Mouse (Mus musculus) left cerebral cortex, adult 9 months (tissue): Measurements from ENCODE around the gene Nlrc5.

Experiments
- DNase-seq, 2 experiments: peaks; one replicate each; pipeline ENCODE4 v3.0.0; 2022; ENCODE audit warnings: low spot score in 2 of 2

The Nlrc5 gene

GRCm38 (mm10) chr8:94528245-94528644 is 94.1 kb downstream of the Nlrc5 start:
- DNase-seq = peak in 1 of 2 experiments; percentile 59

- no peak for DNase-seq
These were observed 95.7 kb downstream of the Nlrc5 start for GRCm38 (mm10) chr8:94529875-94530274.

GRCm38 (mm10) chr8:94530643-94531042 is 96.5 kb downstream of the Nlrc5 start:
- no peak for DNase-seq

- no peak for DNase-seq
These were observed 97.8 kb downstream of the Nlrc5 start for GRCm38 (mm10) chr8:94532000-94532399.

DNA sequence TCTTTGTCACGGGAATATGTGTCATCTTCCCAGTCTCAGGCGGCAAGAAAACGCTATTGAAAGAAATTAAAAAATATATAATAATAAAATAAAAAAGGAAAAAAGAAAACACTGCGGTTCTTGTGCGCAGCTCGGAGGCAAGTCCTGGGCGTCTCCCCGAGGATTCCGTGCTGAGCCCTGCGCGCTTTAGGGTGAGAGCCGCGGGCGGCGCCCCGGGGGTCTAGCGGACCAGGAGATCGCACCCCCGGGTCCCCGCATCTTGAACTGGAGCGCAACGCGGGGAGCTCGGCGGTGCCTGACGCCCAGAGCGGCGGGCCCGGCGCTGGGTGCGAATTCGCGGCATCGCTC is 98.3 kb downstream of the Nlrc5 start:
- DNase-seq = no peak

DNA sequence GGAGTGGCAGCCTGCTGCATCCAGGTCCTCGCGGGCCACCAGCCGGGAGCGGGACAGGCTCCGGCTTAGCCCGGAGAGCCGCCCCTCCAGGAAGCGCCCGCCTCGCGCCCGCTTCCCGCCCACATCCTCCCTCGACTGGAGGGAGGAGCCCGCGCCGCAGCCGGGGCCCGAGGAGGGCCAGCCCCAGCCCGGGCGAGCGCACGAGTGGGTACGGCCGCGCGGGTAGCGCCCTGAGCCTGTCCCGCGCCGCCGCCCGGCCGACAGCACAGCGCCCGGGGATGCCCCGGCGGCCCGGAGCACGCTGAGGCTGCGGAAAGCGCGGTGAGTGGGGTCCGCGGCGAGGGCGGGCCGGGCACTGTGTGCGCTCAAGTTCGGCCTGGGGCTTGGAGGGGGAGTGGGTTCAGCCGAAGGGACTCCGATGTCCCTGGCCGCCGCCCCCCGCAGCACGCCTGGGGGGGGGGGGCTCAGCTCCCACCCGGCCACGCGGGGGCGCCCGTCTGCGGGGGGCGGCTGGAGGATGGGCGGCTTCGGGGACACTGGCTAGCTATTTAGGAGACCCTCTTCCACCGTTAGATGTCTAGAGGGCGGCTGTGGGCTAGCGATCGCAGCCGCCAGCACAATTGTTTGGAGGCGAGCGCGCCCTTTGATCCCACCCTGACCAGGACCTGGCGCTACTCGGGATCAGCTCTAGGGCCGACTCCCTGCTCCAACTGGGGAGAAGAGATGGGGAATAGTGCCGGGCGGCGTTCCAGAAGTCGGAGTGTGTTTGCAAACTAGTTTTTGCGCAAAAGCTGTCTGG is 98.9 kb downstream of the Nlrc5 start, which contains the start of gene Cpne2:
Gene Cpne2 (plus strand): TSS at position 118 of the 799 bp plus-strand sequence.
- DNase-seq = peak in 1 of 2 experiments; percentile 22

DNA sequence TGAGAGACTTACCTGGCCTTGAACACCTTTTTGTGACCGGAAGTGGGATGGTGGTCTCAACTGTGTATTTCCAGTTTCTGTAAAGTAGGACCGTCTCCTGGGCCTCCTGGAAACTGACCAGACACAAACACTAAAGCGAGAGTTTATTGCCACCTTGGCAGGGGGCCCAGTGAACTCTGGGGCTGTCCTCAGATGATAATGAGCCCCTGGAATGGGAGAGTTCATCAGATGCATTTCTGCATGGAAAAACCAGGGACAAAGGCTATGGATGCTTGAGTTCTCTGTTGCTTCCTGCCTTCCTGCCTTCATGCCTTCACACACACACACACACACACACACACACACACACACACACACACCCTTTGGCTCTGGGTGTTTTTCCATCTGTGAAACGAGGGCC is 100.5 kb downstream of the Nlrc5 start:
- no peak for DNase-seq

DNA sequence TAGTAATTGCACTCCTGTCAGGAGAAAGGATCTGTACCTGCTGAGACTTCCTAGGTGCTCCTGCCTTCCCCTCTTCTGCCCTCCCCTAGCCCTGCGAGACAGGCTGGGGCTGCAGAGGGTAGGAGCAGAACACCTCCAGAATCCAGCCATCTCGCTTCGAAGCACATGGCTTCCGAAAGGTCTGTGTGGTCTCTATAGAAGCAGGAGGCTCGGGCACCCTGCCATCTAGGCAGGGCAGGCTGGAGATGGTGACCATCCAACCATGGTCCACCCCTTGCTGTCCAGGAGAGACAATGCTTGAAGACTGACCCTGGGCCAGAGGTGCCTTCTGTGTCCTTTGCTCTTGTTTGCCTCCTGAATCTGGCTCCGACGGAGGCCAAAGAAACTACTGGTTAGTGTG is 101.5 kb downstream of the Nlrc5 start:
- no peak for DNase-seq

DNA sequence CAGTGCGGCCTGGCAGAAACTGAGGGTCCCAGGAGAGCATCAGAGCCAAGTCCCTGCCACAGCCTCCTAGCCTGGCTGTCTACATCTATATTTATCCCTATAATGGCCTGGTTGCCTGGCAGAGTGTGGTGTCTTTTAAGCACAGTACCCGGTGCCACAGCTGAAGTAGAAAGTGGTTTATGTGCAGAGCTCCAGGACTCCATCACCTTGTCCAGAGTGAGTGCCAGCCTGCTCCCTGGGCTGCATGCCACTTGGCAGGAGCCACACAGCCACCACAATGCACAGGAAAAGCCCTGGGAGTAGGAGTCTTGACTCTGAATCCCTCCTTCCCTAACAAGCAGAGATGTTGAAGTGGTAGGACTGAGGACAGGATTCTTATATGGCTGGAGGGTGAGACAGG is 103.3 kb downstream of the Nlrc5 start:
- DNase-seq = no peak

- DNase-seq = no peak
These were observed 105.9 kb downstream of the Nlrc5 start for GRCm38 (mm10) chr8:94540025-94540424.

GRCm38 (mm10) chr8:94540889-94541795 is 107.0 kb downstream of the Nlrc5 start:
- DNase-seq = no peak

GRCm38 (mm10) chr8:94543981-94544380 is 109.8 kb downstream of the Nlrc5 start:
- no peak for DNase-seq

DNA sequence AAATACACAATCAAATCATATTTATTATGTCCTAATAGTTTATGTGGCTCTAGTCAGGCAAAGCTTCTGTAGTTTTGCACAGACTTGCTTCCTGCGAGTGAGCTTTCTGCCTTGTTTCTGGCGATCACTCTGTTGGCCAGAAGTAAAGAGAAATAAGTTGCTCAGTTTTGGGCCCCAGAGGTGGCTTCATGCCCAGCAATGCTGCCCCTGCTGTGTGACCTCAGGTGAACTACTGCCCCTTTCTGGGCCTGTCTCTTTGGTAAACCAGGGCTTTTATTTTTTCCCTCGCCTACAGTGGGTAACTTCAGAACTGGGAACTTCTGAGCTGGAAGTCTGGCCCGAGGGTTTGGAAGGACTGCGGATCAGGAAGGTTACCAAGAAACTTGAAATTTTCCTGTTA is 114.9 kb downstream of the Nlrc5 start:
- no peak for DNase-seq

- no peak for DNase-seq
These were observed 115.3 kb downstream of the Nlrc5 start for GRCm38 (mm10) chr8:94549482-94549881.

- DNase-seq = no peak
These were observed 115.8 kb downstream of the Nlrc5 start for GRCm38 (mm10) chr8:94549998-94550397.

DNA sequence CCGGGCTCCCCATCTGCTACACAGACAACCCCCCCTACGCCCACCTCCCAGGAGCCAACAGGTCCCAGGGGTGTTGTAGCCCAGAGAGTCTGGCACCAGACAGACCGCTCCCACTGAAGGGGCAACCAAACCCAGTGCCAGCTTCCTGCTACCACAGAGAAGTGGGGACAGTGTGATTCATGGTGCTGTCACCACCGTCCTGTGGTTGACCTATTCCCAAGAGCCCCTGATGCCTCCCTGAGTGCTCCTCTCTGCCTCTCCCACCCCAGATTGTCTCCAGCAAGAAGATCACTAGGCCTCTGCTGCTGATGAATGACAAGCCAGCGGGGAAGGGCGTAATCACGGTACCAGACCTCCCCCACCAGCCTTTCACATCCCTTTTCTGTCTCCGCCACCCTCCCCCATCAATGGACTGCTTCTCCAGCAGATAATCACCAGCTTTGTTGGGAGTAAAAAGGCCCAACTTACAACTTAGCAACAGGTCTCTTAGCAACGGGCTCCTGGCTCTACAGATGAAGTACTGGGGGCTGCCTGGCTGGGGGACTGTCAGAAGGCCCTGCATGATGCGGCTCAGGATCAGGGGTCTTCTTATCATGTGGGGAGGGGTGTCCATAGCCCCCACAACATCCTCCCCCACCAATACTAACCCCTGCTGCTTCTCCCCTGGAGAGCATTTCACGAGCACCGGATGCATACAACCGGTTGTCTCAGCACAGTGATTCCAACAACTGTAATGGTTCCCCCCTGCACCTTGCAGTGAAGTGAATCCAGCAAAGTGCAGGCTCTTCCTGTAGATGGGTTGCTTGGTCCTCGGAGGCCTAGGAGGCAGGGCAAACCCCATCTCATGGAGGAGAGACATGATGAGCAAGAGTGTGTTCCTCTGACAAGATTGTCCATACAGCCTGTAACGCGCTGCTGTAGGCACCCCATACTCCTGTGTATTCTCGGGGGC is 117.6 kb downstream of the Nlrc5 start:
- peak; percentile 40 to 69 for DNase-seq

- DNase-seq = no peak
These were observed 118.5 kb downstream of the Nlrc5 start for GRCm38 (mm10) chr8:94552696-94553095.

DNA sequence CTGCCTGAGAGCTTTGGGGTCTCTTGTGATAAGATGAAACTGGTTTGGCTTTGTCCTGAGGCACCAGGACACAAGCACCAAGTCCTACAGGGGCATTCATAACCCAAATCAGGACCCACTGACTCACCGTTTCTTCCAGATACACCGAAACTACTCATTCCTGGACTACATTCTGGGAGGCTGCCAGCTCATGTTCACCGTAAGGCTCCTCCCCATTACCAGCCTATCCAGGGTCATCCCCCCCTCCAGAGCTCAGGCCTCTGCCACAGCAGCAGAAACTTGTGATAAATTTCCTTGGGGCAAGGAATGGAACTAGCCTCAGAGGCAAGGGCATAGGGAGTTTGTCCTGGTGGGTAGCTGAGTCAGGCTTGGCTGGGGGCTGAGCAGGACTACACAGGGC is 123.1 kb downstream of the Nlrc5 start:
- no peak for DNase-seq

DNA sequence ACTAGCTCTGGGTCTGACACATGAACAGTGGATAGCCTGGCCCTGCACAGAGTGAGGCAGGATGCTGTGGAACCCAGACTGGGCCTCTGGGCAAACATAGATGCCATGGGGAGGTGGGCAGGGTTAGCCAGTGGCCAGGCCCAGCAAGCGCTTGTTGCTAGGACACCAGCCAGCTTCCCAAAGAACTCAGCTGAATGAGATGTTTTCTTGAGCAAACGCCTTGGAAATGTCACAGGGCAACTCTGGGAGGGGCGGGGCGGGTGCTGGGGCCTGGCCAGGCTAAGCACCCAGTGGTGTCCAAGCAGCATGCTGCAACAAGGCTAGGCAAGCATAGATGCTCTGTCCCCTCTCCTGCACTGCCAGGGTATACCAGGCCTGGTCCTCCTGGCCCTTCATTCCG is 127.1 kb downstream of the Nlrc5 start:
- DNase-seq = peak in 1 of 2 experiments; percentile 42

DNA sequence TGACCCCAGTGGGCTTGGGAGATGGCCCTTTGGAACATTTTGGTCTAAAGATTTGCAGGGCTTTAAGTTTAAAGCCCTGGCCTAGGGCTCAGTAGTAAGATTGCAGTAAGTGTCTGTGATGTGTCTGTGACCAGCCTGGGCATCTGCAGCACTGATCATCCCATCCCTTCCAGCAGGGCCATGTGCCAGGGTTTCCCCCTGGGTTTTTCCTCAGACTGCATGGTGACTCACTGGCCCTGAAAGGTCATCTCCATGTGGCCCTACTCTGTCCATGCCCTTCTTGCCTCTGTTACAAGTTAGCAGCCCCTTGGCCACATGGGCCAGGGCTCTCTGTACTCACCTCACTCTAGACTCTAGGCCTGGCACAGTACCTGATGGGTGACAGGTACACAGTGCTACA is 130.3 kb downstream of the Nlrc5 start:
- no peak for DNase-seq

GRCm38 (mm10) chr8:94566033-94566432 is 131.9 kb downstream of the Nlrc5 start:
- DNase-seq = no peak
